Mouse (Mus musculus): ENCODE data around the gene Tmem176a.

GRCm38 (mm10) chr6:48840371-48840969 lies at the start of gene Tmem176a:
- no peak for TF ChIP-seq CTCF (IDR thresholded peaks at IDR 0.05; ENCODE audit: borderline replicate concordance, insufficient read depth, low read depth, low read length)
- no peak for TF ChIP-seq POLR2A (IDR thresholded peaks at IDR 0.05; ENCODE audit: borderline replicate concordance, insufficient read depth, low read length)

Measured in cerebellum, adult 2 months (tissue).